Mouse (Mus musculus): Measurements from ENCODE around the gene Dach1. TPM values are rescaled to one million over a fixed set of nuclear protein-coding genes. Genes with fewer than 3 reads are reported as not detected.

Dach1 gene
- polyA plus RNA-seq, 1 experiment: 8.9 TPM

DNA sequence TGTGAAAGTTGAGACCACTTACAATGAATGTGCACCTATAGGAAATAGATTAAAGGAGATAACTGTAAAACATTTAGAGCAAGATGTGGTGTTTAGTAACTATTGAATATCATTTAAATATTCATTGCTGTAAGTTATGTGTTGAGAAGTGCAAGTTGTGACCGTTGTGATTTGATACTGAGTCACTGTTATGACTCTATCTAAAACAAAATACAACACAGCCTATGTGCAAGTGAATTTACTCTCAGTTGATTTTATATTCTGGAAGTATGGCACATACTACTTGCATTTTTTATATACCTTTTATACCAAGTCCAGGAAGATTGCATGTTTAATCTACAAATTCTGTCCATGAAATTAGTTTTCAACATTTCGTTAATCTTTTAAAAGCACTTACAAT lies 415.6 kb downstream of the Dach1 start:
- Histone ChIP-seq H3K4me1 (ENCODE audit: control insufficient read depth, insufficient read depth, low read length) (no peaks in the 10 kb centered on the region), H3K4me3 (replicated peaks; ENCODE audit: extremely low read depth, low read depth, low read length) (no peak overlapping the region)
- no peak for DNase-seq
- no peak for TF ChIP-seq POLR2A (IDR thresholded peaks at IDR 0.05; ENCODE audit: borderline replicate concordance, extremely low read depth, low read depth, low read length)
- no peak for TF ChIP-seq CTCF (IDR thresholded peaks at IDR 0.05; ENCODE audit: insufficient read depth, low read length)
- 89% methylated on average over 2 of the region's 2 CpGs for WGBS

DNA sequence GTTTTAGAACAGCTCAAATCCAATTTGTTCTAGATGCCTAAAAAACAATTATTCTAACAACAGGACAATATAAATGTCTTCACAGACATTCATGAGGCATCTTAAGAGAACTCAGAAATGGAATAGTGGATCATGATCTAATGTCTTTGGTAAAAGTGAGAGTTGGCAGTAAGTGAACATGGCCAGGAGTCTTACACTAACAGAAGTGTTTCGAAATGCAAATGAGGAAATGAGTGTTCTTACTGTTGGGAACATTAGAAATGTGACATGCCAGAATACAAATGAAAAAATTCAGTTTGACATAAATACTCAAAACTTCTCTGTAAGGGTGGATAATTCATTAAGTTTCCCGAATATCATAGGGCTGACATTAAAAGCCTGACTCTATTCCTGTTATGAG lies 426.3 kb downstream of the Dach1 start:
- no peak for DNase-seq

DNA sequence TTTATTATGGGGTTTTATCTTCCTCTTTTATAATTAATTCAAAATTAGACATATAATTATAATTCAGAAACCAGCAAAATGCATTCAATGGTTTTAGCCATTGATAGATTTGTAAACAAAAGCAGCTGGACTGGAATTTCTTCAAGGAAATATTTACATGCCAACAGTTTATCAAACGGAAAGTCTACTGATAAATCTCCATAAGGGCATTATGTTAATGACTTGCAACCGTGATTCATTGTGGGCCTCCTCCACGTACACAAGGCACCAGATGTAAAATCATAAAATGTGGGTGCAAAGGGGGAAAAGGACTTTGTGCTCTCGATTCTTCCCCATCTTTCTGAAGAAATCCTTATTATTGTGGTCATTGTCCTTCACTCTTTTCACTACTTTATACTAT lies 426.8 kb downstream of the Dach1 start:
- DNase-seq: no peak
- 37% methylated on average over 4 of the region's 4 CpGs for WGBS
- no peaks in the 10 kb centered on the region for H3K4me1 ChIP-seq (ENCODE audit: control insufficient read depth, insufficient read depth, low read length)
- H3K4me3 ChIP-seq (replicated peaks; ENCODE audit: extremely low read depth, low read depth, low read length): no peak overlapping the region
- TF ChIP-seq POLR2A (IDR thresholded peaks at IDR 0.05; ENCODE audit: borderline replicate concordance, extremely low read depth, low read depth, low read length) (no peak), CTCF (IDR thresholded peaks at IDR 0.05; ENCODE audit: insufficient read depth, low read length) (no peak)

More for the DNA sequence above, 426.3 kb downstream of the Dach1 start:
- no peaks in the 10 kb centered on the region for H3K4me1 ChIP-seq (ENCODE audit: control insufficient read depth, insufficient read depth, low read length)
- TF ChIP-seq CTCF (IDR thresholded peaks at IDR 0.05; ENCODE audit: insufficient read depth, low read length) (no peak), POLR2A (IDR thresholded peaks at IDR 0.05; ENCODE audit: borderline replicate concordance, extremely low read depth, low read depth, low read length) (no peak)
- 75% methylated on average over 2 of the region's 2 CpGs for WGBS
- H3K4me3 ChIP-seq (replicated peaks; ENCODE audit: extremely low read depth, low read depth, low read length): no peak overlapping the region

Data from lung, adult 2 months (tissue).